Mouse (Mus musculus) embryonic fibroblast, embryonic 13.5 days (primary cell): Measurements from ENCODE around the gene Mtnr1a.

Experiments used
- CTCF ChIP-seq: IDR thresholded peaks from 2 replicates; pipeline ENCODE4 v1.5.1; 2011; ENCODE audit warnings: mild to moderate bottlenecking, control low read depth, low read length, moderate library complexity, borderline replicate concordance; ENCODE audit not compliant: insufficient read depth
- POLR2A ChIP-seq: IDR thresholded peaks from 2 replicates; pipeline ENCODE4 v1.6.1; 2011; ENCODE audit warnings: low read depth, mild to moderate bottlenecking, control low read depth, low read length, moderate library complexity

GRCm38 (mm10) chr8:45051236-45051635, 17.7 kb upstream of the Mtnr1a start:
- no peak for TF ChIP-seq CTCF
- TF ChIP-seq POLR2A, result no peak
